Mouse (Mus musculus) kidney, adult 2 months (tissue): ENCODE results near the gene Ppfia2.

Source experiments
- CTCF ChIP-seq: fragments of 200-500 bp; conservative IDR thresholded peaks from 2 replicates; pipeline ENCODE4 v1.5.1; 2011; ENCODE audit warnings: low read depth, mild to moderate bottlenecking, control low read depth, low read length, moderate library complexity, mixed read lengths; ENCODE audit not compliant: insufficient read depth, insufficient read length
- POLR2A ChIP-seq: fragments of 200-500 bp; IDR thresholded peaks from one replicate; pipeline ENCODE4 v1.6.1; 2011; ENCODE audit warnings: low read depth, low read length, control low read depth

DNA sequence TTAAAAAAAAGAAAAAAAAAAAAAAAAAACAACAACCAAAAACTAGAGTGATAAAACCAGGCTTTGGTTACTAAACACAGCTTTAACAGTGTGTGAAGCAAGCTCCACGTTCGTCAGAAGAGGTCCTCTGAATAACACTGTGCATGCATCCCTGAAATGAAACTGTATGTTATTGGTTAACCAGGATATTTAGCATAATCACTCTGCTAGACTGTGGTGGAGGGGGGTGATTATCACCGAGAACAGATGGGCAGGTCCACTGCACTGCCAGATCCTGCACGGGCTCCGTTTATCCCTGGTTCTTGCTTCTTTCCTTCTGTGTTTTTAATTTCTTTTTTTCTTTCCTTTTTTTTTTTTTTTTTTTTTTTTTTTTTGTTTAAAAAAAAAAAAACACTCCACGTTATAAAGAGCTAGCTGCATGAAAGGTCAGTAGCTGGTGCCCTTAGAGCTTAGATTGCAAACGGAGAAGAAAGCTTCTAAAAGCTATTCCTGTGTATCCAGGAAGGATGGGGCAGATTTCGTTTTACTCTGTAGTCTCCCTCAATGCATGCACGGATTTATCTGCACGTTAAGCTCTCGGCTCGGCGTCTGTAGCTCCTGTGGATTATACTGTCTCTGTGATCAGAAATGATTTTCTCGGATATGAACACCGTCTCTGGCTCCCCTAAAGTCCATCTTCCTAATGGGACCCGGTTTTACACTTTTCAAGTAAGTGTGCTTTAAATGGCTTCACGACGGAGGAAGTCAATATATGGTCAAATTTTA, 162.2 kb downstream of the Ppfia2 start:
- TF ChIP-seq CTCF (no peak), POLR2A (no peak)
